20 mouse cellular contexts compared by ENCODE assay signal in genomic region chr10:30678051-30678450, GRCm38 (mm10). TPM values are rescaled to one million over a fixed set of nuclear protein-coding genes. Genes with fewer than 3 reads are reported as not detected.
DNase-seq lines count a peak whose midpoint lies in the region; ATAC-seq and TF ChIP-seq lines count a peak whose summit lies in the region.
"Had no signal": no experiment of that assay in that cellular context is flagged by ENCODE, and none has a peak within 500 bp of the region (broad histone marks: within the 10 kb centered on the region; RNA-seq: fewer than 3 reads in every experiment).

No protein-coding gene starts in this region.

- H3K27me3 ChIP-seq in kidney, adult 2 months (replicated peaks; ENCODE audit: control insufficient read depth, insufficient read depth, low read length) = no peaks in the 10 kb centered on the region
- no peaks in the 10 kb centered on the region for H3K27me3 ChIP-seq in kidney, embryonic 15.5 days
- no peaks in the 10 kb centered on the region for H3K27me3 ChIP-seq in hindbrain, embryonic 10.5 days (ENCODE audit: insufficient read depth, poor library complexity, severe bottlenecking)
- H3K27me3 ChIP-seq: CH12.LX; limb, embryonic 13.5 days had no signal

- no peaks in the 10 kb centered on the region for H3K9me3 ChIP-seq in kidney, embryonic 15.5 days (replicated peaks)
- H3K9me3 ChIP-seq in hindbrain, embryonic 10.5 days = no peaks in the 10 kb centered on the region
- H3K9me3 ChIP-seq: limb, embryonic 13.5 days had no signal

- no peak for TF ChIP-seq CTCF in kidney, adult 2 months (conservative IDR thresholded peaks at IDR 0.05; ENCODE audit: insufficient read depth, insufficient read length, low read depth, low read length)
- TF ChIP-seq CTCF in brain, embryonic 14.5 days (IDR thresholded peaks at IDR 0.05; ENCODE audit: borderline replicate concordance, extremely low read depth, insufficient read depth, insufficient read length) = no peak

- H3K4me1 ChIP-seq in kidney, adult 2 months (ENCODE audit: control insufficient read depth, insufficient read depth, low read length) = no peaks in the 10 kb centered on the region
- H3K4me1 ChIP-seq in kidney, embryonic 15.5 days = no peaks in the 10 kb centered on the region
- H3K4me1 ChIP-seq in hindbrain, embryonic 10.5 days (replicated peaks) = no peaks in the 10 kb centered on the region
- H3K4me1 ChIP-seq: limb, embryonic 13.5 days had no signal

- no peak overlapping the region for H3K9ac ChIP-seq in kidney, embryonic 15.5 days
- H3K9ac ChIP-seq: limb, embryonic 13.5 days; liver, embryonic 14.5 days had no signal

- peaks cover 6% of the 10 kb centered on the region for H3K36me3 ChIP-seq in kidney, adult 2 months (ENCODE audit: control insufficient read depth, insufficient read depth, low read length)
- H3K36me3 ChIP-seq in kidney, embryonic 15.5 days = no peaks in the 10 kb centered on the region
- H3K36me3 ChIP-seq in hindbrain, embryonic 10.5 days = no peaks in the 10 kb centered on the region

- H3K4me3 ChIP-seq in kidney, adult 2 months (ENCODE audit: insufficient read depth, low read depth, low read length) = no peak overlapping the region
- no peak overlapping the region for H3K4me3 ChIP-seq in kidney, embryonic 15.5 days (replicated peaks)
- H3K4me3 ChIP-seq in hindbrain, embryonic 10.5 days = no peak overlapping the region
- H3K4me3 ChIP-seq: limb, embryonic 13.5 days had no signal

- H3K4me2 ChIP-seq in kidney, embryonic 15.5 days = no peak overlapping the region
- H3K4me2 ChIP-seq: heart, embryonic 11.5 days; limb, embryonic 13.5 days had no signal

- peak; percentile 45 to 87 for DNase-seq in adrenal gland, adult (ENCODE audit: inconsistent age in 2 of 2, low spot score in 1 of 2)
- no peak for DNase-seq in adrenal gland, postnatal 4 days (ENCODE audit: low spot score in 2 of 2)
- peak; percentile 37 for DNase-seq in kidney, adult 2 months
- peak; percentile 16 for DNase-seq in R1 (ENCODE audit: low read depth, low spot score)
- peak; percentile 46 for DNase-seq in brain, embryonic 14.5 days (ENCODE audit: low read depth)
- DNase-seq in hindbrain, embryonic 10.5 days (ENCODE audit: low spot score) = no peak
- no peak for DNase-seq in testis, postnatal 14 days (ENCODE audit: low spot score)
- DNase-seq: cerebellum, adult 9-11 months; embryo, embryonic 11 days; gastrocnemius, postnatal 36 days; heart, postnatal 14 days; midbrain, embryonic 14.5 days; retina, postnatal 1 day; right cerebral cortex, postnatal 4 days had no signal

- WGBS in kidney, adult 2 months = 55% methylated on average over 2 of the region's 2 CpGs
- WGBS in kidney, embryonic 15.5 days = 68% methylated on average over 2 of the region's 2 CpGs
- 82% methylated on average over 2 of the region's 2 CpGs for whole genome bisulfite sequencing in hindbrain, embryonic 10.5 days

- no peak overlapping the region for H3K27ac ChIP-seq in kidney, adult 2 months (ENCODE audit: insufficient read depth, low read depth, low read length)
- H3K27ac ChIP-seq in kidney, embryonic 15.5 days = no peak overlapping the region
- H3K27ac ChIP-seq in hindbrain, embryonic 10.5 days = no peak overlapping the region
- H3K27ac ChIP-seq: limb, embryonic 13.5 days; liver, embryonic 14.5 days had no signal

- no peak for ATAC-seq in kidney, embryonic 15.5 days (replicated peaks; ENCODE audit: low FRiP score)
- ATAC-seq: hindbrain, embryonic 16.5 days had no signal

- no peak for TF ChIP-seq POLR2A in kidney, adult 2 months (IDR thresholded peaks at IDR 0.05; ENCODE audit: low read depth, low read length)
- no peak for TF ChIP-seq POLR2A in brain, embryonic 14.5 days (IDR thresholded peaks at IDR 0.05; ENCODE audit: borderline replicate concordance, extremely low read depth, insufficient read depth, insufficient read length, poor library complexity, severe bottlenecking)

RNA-seq across cellular contexts. Expression of gene Hint3, which starts 48.6 kb away (rescaled TPM):
- total RNA-seq in adrenal gland, postnatal 4 days (2021) = 10 to 100 TPM; 28.5 to 30.9 TPM
- polyA plus RNA-seq in kidney, adult 2 months (2012; rRNA removed) = 17.5 and 20.3 TPM in 2 replicates
- polyA plus RNA-seq in kidney, embryonic 15.5 days (2015; fragmentation: Nextera tagmentation; extraction: Ambion mirVana) = 27.6 and 27.7 TPM in 2 replicates
- polyA plus RNA-seq in brain, embryonic 14.5 days (2012; rRNA removed) = 8.7 and 10.4 TPM in 2 replicates
- polyA plus RNA-seq in hindbrain, embryonic 10.5 days (2016; fragmentation: Nextera tagmentation; extraction: Ambion mirVana) = 14.7 and 15.2 TPM in 2 replicates

Comparison
In these comparisons a context has a peak if more than half of its experiments do, and no peak if none do; other contexts are left out.
1. DNase-seq: peak in adrenal gland, adult (2 of 2), kidney, adult 2 months (single experiment), R1 (single experiment) and brain, embryonic 14.5 days (single experiment); none in adrenal gland, postnatal 4 days (0 of 2), hindbrain, embryonic 10.5 days (single experiment) and testis, postnatal 14 days (single experiment).